Mouse (Mus musculus): ENCODE data around the gene Capn1. TPM values are rescaled to one million over a fixed set of nuclear protein-coding genes. Genes with fewer than 3 reads are reported as not detected.

Capn1 gene
- polyA plus RNA-seq, 1 experiment from 2014 or later, result 2.4 TPM

DNA sequence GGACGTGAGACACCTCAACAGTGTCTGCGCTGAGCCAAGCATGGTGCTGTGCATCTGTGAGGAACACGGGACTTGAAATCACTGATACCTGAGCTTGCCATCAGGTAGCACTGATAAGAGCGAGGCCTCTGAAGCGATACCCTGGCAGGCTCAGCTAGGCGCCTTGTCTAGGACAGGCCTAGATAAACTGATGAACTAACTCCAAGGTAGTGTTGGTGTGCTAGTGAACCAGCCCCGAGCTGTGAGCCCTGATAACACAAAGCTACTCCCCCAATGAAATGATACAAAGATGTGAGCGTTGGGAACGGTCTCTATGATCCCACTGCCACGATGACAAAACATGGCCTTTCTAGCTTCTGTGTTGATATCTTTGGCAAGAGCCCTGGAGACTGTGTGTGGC, 48.0 kb downstream of the Capn1 start:
- H3K27me3 ChIP-seq (ENCODE audit: control insufficient read depth, insufficient read depth, low read length), result no peaks in the 10 kb centered on the region
- 0 out of 2 replicates have a peak, but pooled peaks cover 11% of the 10 kb centered on the region for H3K4me1 ChIP-seq (ENCODE audit: control insufficient read depth, insufficient read depth, low read length)
- DNase-seq (no peak), ATAC-seq (ENCODE audit: low FRiP score, low TSS enrichment) (no peak)
- H3K4me2 ChIP-seq (ENCODE audit: low read length), result no peak overlapping the region
- H3K9me3 ChIP-seq (ENCODE audit: control insufficient read depth, low read length), result no peaks in the 10 kb centered on the region
- 90% methylated on average over 10 of the region's 10 CpGs for WGBS
- H3K9ac ChIP-seq (replicated peaks; ENCODE audit: low read length), result no peak overlapping the region
- H3K36me3 ChIP-seq (ENCODE audit: control insufficient read depth, insufficient read depth, low read length), result no peaks in the 10 kb centered on the region
- H3K4me3 ChIP-seq (replicated peaks; ENCODE audit: low read depth, low read length), result no peak overlapping the region
- H3K27ac ChIP-seq (replicated peaks; ENCODE audit: low read depth, low read length), result no peak overlapping the region

DNA sequence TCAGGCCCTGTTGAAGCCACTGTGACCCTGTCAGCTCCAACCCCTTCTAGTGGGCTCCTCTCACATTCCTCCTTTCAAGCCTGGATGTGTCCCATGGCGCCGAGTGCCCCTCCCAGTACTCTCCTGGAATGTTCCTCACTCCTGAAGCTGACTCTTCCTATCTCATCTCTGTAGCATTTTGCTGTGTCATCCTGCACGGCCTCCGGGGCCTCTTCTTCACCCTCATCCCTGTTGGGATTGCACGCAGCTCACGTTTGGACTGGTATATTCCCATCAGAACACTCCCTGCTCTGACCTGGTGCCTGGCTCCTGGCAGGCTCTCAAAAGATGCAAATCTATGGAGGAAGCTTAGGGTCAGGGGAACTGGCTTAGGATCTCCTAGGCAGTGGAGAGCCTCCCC, 48.9 kb downstream of the Capn1 start:
- Histone ChIP-seq H3K4me3 (replicated peaks; ENCODE audit: low read depth, low read length) (no peak overlapping the region), H3K27me3 (ENCODE audit: control insufficient read depth, insufficient read depth, low read length) (no peaks in the 10 kb centered on the region), H3K36me3 (ENCODE audit: control insufficient read depth, insufficient read depth, low read length) (no peaks in the 10 kb centered on the region), H3K9ac (replicated peaks; ENCODE audit: low read length) (no peak overlapping the region), H3K27ac (replicated peaks; ENCODE audit: low read depth, low read length) (no peak overlapping the region), H3K9me3 (ENCODE audit: control insufficient read depth, low read length) (no peaks in the 10 kb centered on the region), H3K4me1 (ENCODE audit: control insufficient read depth, insufficient read depth, low read length) (0 out of 2 replicates have a peak, but pooled peaks cover 11% of the 10 kb centered on the region), H3K4me2 (ENCODE audit: low read length) (no peak overlapping the region)
- DNase-seq (no peak), ATAC-seq (ENCODE audit: low FRiP score, low TSS enrichment) (no peak)
- 71% methylated on average over 6 of the region's 6 CpGs for whole genome bisulfite sequencing

DNA sequence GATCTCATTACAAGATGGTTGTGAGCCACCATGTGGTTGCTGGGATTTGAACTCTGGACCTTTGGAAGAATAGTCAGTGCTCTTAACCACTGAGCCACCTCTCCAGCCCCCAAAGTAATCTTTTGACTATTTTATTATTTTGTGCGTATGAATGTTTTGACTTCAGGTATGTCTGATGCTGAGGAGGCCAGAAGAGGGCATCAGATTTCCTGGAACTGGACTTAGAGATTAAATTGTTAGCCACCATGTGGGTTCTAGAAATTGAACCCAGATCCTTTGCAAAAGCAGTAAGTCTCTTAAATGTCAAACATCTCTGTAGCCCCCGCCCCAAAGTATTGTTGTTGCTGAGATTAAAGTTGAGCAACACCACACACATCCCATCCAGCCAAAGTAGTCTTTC, 49.8 kb downstream of the Capn1 start:
- H3K9me3 ChIP-seq (ENCODE audit: control insufficient read depth, low read length), result no peaks in the 10 kb centered on the region
- no peak overlapping the region for H3K4me3 ChIP-seq (replicated peaks; ENCODE audit: low read depth, low read length)
- 93% methylated on average over 2 of the region's 2 CpGs for WGBS
- H3K27ac ChIP-seq (replicated peaks; ENCODE audit: low read depth, low read length), result no peak overlapping the region
- H3K9ac ChIP-seq (replicated peaks; ENCODE audit: low read length), result no peak overlapping the region
- DNase-seq (no peak), ATAC-seq (ENCODE audit: low FRiP score, low TSS enrichment) (no peak)
- no peaks in the 10 kb centered on the region for H3K36me3 ChIP-seq (ENCODE audit: control insufficient read depth, insufficient read depth, low read length)
- no peaks in the 10 kb centered on the region for H3K27me3 ChIP-seq (ENCODE audit: control insufficient read depth, insufficient read depth, low read length)
- H3K4me1 ChIP-seq (ENCODE audit: control insufficient read depth, insufficient read depth, low read length), result 0 out of 2 replicates have a peak, but pooled peaks cover 11% of the 10 kb centered on the region
- H3K4me2 ChIP-seq (ENCODE audit: low read length), result no peak overlapping the region

DNA sequence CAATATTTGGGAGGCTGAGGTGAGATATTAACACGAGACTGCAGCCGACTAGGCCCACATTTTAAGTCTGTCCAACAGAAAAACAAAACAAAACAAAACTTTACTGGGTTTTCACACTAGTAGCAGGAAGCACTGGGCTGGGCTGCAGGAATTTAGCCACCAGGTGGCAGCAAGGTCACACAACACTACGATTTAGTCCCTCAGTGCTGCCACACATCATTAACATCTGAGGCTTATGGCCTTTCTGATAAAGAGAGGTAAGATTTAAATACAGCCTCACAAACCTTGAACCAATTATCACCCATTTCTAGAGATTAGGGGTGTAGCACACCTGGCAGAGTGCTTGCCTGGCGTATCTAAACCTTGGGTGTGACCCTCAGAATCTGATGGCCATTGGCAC, 50.4 kb downstream of the Capn1 start:
- ATAC-seq (ENCODE audit: low FRiP score, low TSS enrichment) (no peak), DNase-seq (peak; percentile 89)
- no peak overlapping the region for H3K4me2 ChIP-seq (ENCODE audit: low read length)
- no peak overlapping the region for H3K4me3 ChIP-seq (replicated peaks; ENCODE audit: low read depth, low read length)
- no peaks in the 10 kb centered on the region for H3K36me3 ChIP-seq (ENCODE audit: control insufficient read depth, insufficient read depth, low read length)
- H3K4me1 ChIP-seq (ENCODE audit: control insufficient read depth, insufficient read depth, low read length), result 0 out of 2 replicates have a peak, but pooled peaks cover 11% of the 10 kb centered on the region
- 9% methylated on average over 4 of the region's 4 CpGs for WGBS
- no peaks in the 10 kb centered on the region for H3K27me3 ChIP-seq (ENCODE audit: control insufficient read depth, insufficient read depth, low read length)
- no peak overlapping the region for H3K9ac ChIP-seq (replicated peaks; ENCODE audit: low read length)
- H3K9me3 ChIP-seq (ENCODE audit: control insufficient read depth, low read length), result no peaks in the 10 kb centered on the region
- H3K27ac ChIP-seq (replicated peaks; ENCODE audit: low read depth, low read length), result no peak overlapping the region

DNA sequence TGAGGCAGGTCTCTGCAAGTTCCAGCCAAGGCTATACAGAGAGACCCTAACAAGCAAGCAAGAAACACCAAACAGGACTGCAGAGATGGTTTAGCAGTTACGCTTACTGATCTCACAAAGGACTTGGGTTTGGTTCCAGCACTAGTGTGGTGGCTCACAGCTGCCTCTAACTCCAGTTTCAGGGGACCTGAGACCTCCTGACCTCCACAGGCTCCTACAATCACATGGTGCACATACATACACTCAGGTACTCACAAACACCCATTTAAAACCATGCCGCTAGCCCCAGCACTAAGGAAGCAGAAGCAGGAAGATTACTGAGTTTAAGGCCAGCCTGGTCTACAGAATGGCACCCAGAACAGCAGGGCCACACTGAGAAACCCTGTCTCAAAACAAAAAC, 50.9 kb downstream of the Capn1 start:
- Histone ChIP-seq H3K9ac (replicated peaks; ENCODE audit: low read length) (peak overlapping the region; percentile 71), H3K9me3 (ENCODE audit: control insufficient read depth, low read length) (no peaks in the 10 kb centered on the region), H3K4me2 (ENCODE audit: low read length) (peak overlapping the region; percentile 96), H3K4me3 (replicated peaks; ENCODE audit: low read depth, low read length) (peak overlapping the region; percentile 62), H3K36me3 (ENCODE audit: control insufficient read depth, insufficient read depth, low read length) (no peaks in the 10 kb centered on the region), H3K27me3 (ENCODE audit: control insufficient read depth, insufficient read depth, low read length) (no peaks in the 10 kb centered on the region), H3K4me1 (ENCODE audit: control insufficient read depth, insufficient read depth, low read length) (0 out of 2 replicates have a peak, but pooled peaks cover 11% of the 10 kb centered on the region), H3K27ac (replicated peaks; ENCODE audit: low read depth, low read length) (no peak overlapping the region)
- no peak for DNase-seq
- ATAC-seq (ENCODE audit: low FRiP score, low TSS enrichment), result no peak
- 92% methylated on average over 2 of the region's 2 CpGs for WGBS

DNA sequence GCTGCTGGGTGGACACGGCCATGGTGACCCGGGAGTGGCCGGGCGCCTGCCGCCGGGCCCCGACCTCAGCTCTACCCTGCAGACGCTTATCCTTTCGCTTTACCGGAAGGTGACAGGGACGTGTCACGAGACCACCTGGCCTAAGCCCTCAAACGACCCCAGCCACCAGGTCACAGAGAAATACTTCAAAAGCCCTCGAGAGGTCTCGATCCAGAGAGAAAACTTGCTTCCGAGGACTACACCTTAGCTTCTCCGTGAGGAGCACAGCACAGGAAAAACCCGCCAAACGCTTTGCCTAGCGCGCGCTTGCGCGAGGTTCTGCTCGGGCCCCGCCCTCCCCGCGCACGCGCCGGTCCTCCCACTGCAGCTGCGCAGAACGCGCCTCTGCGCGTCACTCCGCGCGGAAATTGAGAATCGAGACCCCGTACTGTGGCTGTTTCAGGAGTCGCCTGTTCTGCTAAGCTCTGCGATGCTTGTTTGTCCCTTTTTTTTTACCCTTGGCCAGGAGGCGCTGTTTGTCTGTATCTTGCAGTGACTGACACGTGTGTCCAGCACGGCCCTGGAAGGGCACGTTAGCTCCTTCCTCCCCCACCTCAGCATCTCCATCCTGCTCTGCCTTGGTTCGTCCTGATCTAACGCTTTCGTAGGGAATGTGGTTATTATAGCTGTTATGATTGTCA, 51.7 kb downstream of the Capn1 start, which contains the start of gene Pola2:
Pola2 (minus strand) TSS at position 320 of the 680 bp plus-strand sequence.
- peak; percentile 89 for ATAC-seq (ENCODE audit: low FRiP score, low TSS enrichment)
- WGBS, result under 1% methylated on average over 50 of the region's 50 CpGs
- no peaks in the 10 kb centered on the region for H3K36me3 ChIP-seq (ENCODE audit: control insufficient read depth, insufficient read depth, low read length)
- 0 out of 2 replicates have a peak, but pooled peaks cover 11% of the 10 kb centered on the region for H3K4me1 ChIP-seq (ENCODE audit: control insufficient read depth, insufficient read depth, low read length)
- peak within 1 kb of the TSS; percentile 62 for H3K4me3 ChIP-seq (replicated peaks; ENCODE audit: low read depth, low read length)
- H3K9me3 ChIP-seq (ENCODE audit: control insufficient read depth, low read length), result no peaks in the 10 kb centered on the region
- peak within 1 kb of the TSS; percentile 60 for H3K27ac ChIP-seq (replicated peaks; ENCODE audit: low read depth, low read length)
- DNase-seq, result peak; percentile 96
- H3K4me2 ChIP-seq (ENCODE audit: low read length), result peak within 1 kb of the TSS; percentile 96
- H3K27me3 ChIP-seq (ENCODE audit: control insufficient read depth, insufficient read depth, low read length), result no peaks in the 10 kb centered on the region
- H3K9ac ChIP-seq (replicated peaks; ENCODE audit: low read length), result peak within 1 kb of the TSS; percentile 71

DNA sequence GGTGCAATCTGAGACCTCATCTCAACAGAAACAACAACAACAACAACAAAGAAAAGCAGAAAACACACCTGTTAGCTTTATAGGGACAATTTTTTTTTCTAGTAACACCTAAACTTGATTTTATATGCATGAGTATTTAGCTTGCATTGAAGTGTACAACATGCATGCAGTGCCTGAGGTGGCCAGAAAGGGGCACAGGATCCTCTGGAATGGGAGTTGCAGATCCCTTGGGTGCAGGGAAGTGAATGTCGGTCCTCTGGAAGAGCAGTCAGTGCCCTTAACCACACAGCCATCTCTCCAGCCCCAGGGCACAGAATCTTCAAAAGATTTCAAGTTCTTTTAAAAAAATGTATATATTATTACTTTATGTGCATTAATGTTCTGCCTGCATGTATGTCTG, 53.0 kb downstream of the Capn1 start:
- Histone ChIP-seq H3K4me2 (ENCODE audit: low read length) (peak overlapping the region; percentile 96), H3K9ac (replicated peaks; ENCODE audit: low read length) (no peak overlapping the region), H3K4me3 (replicated peaks; ENCODE audit: low read depth, low read length) (no peak overlapping the region)

DNA sequence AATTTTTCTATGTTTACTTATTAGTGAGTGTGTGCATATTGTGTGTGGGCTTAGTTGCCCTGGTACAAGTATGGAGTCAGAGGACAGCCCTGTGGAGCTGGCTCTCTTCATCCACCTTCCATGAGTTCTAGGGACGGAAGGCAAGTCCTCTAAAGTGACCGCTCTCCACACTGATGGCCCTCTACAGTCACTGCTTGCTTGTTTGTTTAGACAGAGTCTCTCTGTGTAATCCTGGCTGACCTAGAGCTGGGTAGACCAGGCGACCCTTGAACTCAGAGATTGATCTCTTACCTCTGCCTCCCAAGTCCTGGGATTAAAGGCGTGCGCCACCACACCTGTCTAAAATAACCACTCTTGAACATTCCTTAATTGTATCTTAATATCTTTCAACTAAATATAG, 58.3 kb downstream of the Capn1 start:
- Histone ChIP-seq H3K4me1 (ENCODE audit: control insufficient read depth, insufficient read depth, low read length) (no peaks in the 10 kb centered on the region), H3K4me3 (replicated peaks; ENCODE audit: low read depth, low read length) (no peak overlapping the region), H3K36me3 (ENCODE audit: control insufficient read depth, insufficient read depth, low read length) (peaks cover 20% of the 10 kb centered on the region), H3K9ac (replicated peaks; ENCODE audit: low read length) (no peak overlapping the region), H3K4me2 (ENCODE audit: low read length) (no peak overlapping the region), H3K27ac (replicated peaks; ENCODE audit: low read depth, low read length) (no peak overlapping the region), H3K27me3 (ENCODE audit: control insufficient read depth, insufficient read depth, low read length) (no peaks in the 10 kb centered on the region), H3K9me3 (ENCODE audit: control insufficient read depth, low read length) (no peaks in the 10 kb centered on the region)
- DNase-seq (no peak), ATAC-seq (ENCODE audit: low FRiP score, low TSS enrichment) (no peak)
- 94% methylated on average over 5 of the region's 5 CpGs for WGBS

More for the DNA sequence above, 53.0 kb downstream of the Capn1 start:
- 24% methylated on average over 1 of the region's 1 CpGs for WGBS
- no peak for ATAC-seq (ENCODE audit: low FRiP score, low TSS enrichment)
- Histone ChIP-seq H3K9me3 (ENCODE audit: control insufficient read depth, low read length) (no peaks in the 10 kb centered on the region), H3K36me3 (ENCODE audit: control insufficient read depth, insufficient read depth, low read length) (0 out of 2 replicates have a peak, but pooled peaks cover 2% of the 10 kb centered on the region), H3K27ac (replicated peaks; ENCODE audit: low read depth, low read length) (no peak overlapping the region), H3K4me1 (ENCODE audit: control insufficient read depth, insufficient read depth, low read length) (0 out of 2 replicates have a peak, but pooled peaks cover 11% of the 10 kb centered on the region), H3K27me3 (ENCODE audit: control insufficient read depth, insufficient read depth, low read length) (no peaks in the 10 kb centered on the region)
- DNase-seq, result no peak

DNA sequence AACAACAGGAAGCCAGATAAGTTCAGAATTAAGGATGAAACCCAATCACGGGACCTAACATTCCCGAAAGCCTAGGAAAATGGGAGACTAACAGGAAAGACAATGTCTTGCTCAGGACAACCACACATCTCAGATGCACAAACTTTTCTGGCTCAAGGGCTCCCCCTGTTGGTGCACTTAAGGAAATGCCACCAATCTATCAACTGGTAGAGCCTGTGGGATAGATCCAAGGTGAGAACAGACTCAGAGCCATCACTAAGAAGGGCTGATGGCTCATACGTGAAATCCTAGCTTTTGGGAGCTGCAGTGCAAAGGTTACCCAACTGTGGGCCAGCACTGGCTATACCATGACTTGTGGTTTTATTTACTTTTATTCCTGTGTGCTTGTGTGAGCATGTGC, 59.0 kb downstream of the Capn1 start:
- H3K36me3 ChIP-seq (ENCODE audit: control insufficient read depth, insufficient read depth, low read length), result peaks cover 25% of the 10 kb centered on the region
- no peak for ATAC-seq (ENCODE audit: low FRiP score, low TSS enrichment)
- no peaks in the 10 kb centered on the region for H3K4me1 ChIP-seq (ENCODE audit: control insufficient read depth, insufficient read depth, low read length)
- no peak overlapping the region for H3K4me2 ChIP-seq (ENCODE audit: low read length)
- H3K27ac ChIP-seq (replicated peaks; ENCODE audit: low read depth, low read length), result no peak overlapping the region
- no peak overlapping the region for H3K9ac ChIP-seq (replicated peaks; ENCODE audit: low read length)
- no peaks in the 10 kb centered on the region for H3K27me3 ChIP-seq (ENCODE audit: control insufficient read depth, insufficient read depth, low read length)
- H3K9me3 ChIP-seq (ENCODE audit: control insufficient read depth, low read length), result no peaks in the 10 kb centered on the region
- H3K4me3 ChIP-seq (replicated peaks; ENCODE audit: low read depth, low read length), result no peak overlapping the region
- WGBS, result 35% methylated on average over 3 of the region's 3 CpGs
- DNase-seq, result peak; percentile 82
